Mouse (Mus musculus) lung, postnatal 0 days (tissue): ENCODE measurements at regions not wholly inside any gene's neighbourhood (a gene's known extent, or its start where the extent isn't known, plus 50 kb on each side); places are given as distances from the start of the nearest gene placed in this dataset.
A peak's percentile ranks its signal among the peaks of the same experiment; 100 is the strongest.

Experiments
- CTCF ChIP-seq: IDR thresholded peaks from 2 replicates; pipeline ENCODE4 v1.5.1; 2016; ENCODE audit warnings: antibody characterized with exemption, mild to moderate bottlenecking
- EP300 ChIP-seq: IDR thresholded peaks from 2 replicates; pipeline ENCODE4 v1.6.1; 2016; ENCODE audit warnings: antibody characterized with exemption, mild to moderate bottlenecking, control low read depth

DNA sequence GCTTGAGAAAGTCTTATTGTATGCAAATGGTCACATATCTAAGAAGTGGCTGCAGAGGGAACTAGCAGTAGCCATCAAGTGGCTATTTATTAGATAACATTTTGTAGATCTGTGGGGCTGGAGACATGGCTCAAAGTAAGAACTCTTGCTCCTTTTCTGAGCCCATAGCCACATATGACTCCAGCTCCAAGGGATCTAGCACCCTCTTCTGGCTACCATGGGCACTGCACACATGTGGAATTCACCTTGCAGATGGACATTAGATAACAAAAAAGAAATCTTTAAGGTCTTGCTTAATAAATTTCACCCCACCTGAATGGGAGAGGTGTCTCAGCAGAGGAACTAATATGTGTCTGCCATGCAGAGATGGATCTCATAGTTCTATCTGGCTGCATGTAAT, 96.2 kb upstream of the Trpc7 start:
- TF ChIP-seq CTCF: peak; percentile 55
- TF ChIP-seq EP300: no peak
